Mouse (Mus musculus) lung, postnatal 0 days (tissue): ENCODE measurements around the gene Grtp1. TPM values are rescaled to one million over a fixed set of nuclear protein-coding genes. Genes with fewer than 3 reads are reported as not detected.

ENCODE experiments used
- ATAC-seq: fragments of 200-750 bp; cut with Nextera tagmentation; 2 replicates; pipeline ENCODE4 v1.8.0; 2017; ENCODE audit warnings: moderate library complexity
- DNase-seq: peaks from one replicate; pipeline ENCODE4 v3.0.0-alpha.2; 2016; ENCODE audit warnings: low spot score
- H3K27ac ChIP-seq: fragments of 300-500 bp; sonication (generic); 2 replicates; pipeline ENCODE4 v1.5.1; 2014; ENCODE audit warnings: antibody characterized with exemption, mild to moderate bottlenecking, low read length, mixed read lengths
- H3K27me3 ChIP-seq: fragments of 300-500 bp; sonication (generic); replicated peaks from 2 replicates; pipeline ENCODE4 v1.6.1; 2014; ENCODE audit warnings: low read length, mixed read lengths; ENCODE audit not compliant: insufficient read depth
- H3K36me3 ChIP-seq: fragments of 300-500 bp; sonication (generic); 2 replicates; pipeline ENCODE4 v1.6.1; 2014; ENCODE audit warnings: low read length, mixed read lengths; ENCODE audit not compliant: insufficient read depth
- H3K4me1 ChIP-seq: fragments of 300-500 bp; sonication (generic); 2 replicates; pipeline ENCODE4 v1.6.1; 2014; ENCODE audit warnings: antibody characterized with exemption, low read depth, low read length, mixed read lengths; ENCODE audit not compliant: insufficient read depth
- H3K4me2 ChIP-seq: fragments of 300-500 bp; sonication (generic); replicated peaks from 2 replicates; pipeline ENCODE4 v1.6.1; 2014; ENCODE audit warnings: low read depth, mild to moderate bottlenecking, low read length, moderate library complexity, mixed read lengths
- H3K4me3 ChIP-seq: fragments of 300-500 bp; sonication (generic); 2 replicates; pipeline ENCODE4 v1.5.1; 2014; ENCODE audit warnings: low read depth, low read length
- H3K9ac ChIP-seq: fragments of 300-500 bp; sonication (generic); replicated peaks from 2 replicates; pipeline ENCODE4 v1.6.1; 2014; ENCODE audit warnings: low read depth, mild to moderate bottlenecking
- H3K9me3 ChIP-seq: fragments of 300-500 bp; sonication (generic); 2 replicates; pipeline ENCODE4 v1.6.1; 2016; ENCODE audit warnings: low read length, mixed read lengths
- CTCF ChIP-seq: IDR thresholded peaks from 2 replicates; pipeline ENCODE4 v1.5.1; 2016; ENCODE audit warnings: antibody characterized with exemption, mild to moderate bottlenecking
- EP300 ChIP-seq: IDR thresholded peaks from 2 replicates; pipeline ENCODE4 v1.6.1; 2016; ENCODE audit warnings: antibody characterized with exemption, mild to moderate bottlenecking, control low read depth
- WGBS: fragments of 180-500 bp; shearing (Covaris S2); extraction: QIAGEN DNeasy Blood & Tissue Kit; methylation state at CpG from one replicate; pipeline ENCODE4 v1.1.7; 2014; 5-methylcytosine and 5-hydroxymethylcytosine counted together
- polyA plus RNA-seq: library from polyadenylated mRNA; unstranded; fragments of >200 nt; fragmentation: Nextera tagmentation; extraction: Ambion mirVana; gene quantifications from 2 replicates; pipeline ENCODE4 v1.2.1, GENCODE M21; 2015

Grtp1 gene
- polyA plus RNA-seq, 1 experiment from 2014 or later, result 2.5 TPM

GRCm38 (mm10) chr8:13174305-13174704, 26.1 kb downstream of the Grtp1 start:
- H3K27me3 ChIP-seq, result no peaks in the 10 kb centered on the region
- no peaks in the 10 kb centered on the region for H3K4me1 ChIP-seq
- WGBS, result 88% methylated on average over 4 of the region's 4 CpGs
- H3K9me3 ChIP-seq, result no peaks in the 10 kb centered on the region
- H3K9ac ChIP-seq, result no peak overlapping the region
- DNase-seq, result no peak
- no peak for ATAC-seq
- no peak overlapping the region for H3K4me3 ChIP-seq
- H3K27ac ChIP-seq, result no peak overlapping the region
- no peak overlapping the region for H3K4me2 ChIP-seq
- TF ChIP-seq EP300 (no peak), CTCF (no peak)
- H3K36me3 ChIP-seq, result peaks cover 42% of the 10 kb centered on the region

DNA sequence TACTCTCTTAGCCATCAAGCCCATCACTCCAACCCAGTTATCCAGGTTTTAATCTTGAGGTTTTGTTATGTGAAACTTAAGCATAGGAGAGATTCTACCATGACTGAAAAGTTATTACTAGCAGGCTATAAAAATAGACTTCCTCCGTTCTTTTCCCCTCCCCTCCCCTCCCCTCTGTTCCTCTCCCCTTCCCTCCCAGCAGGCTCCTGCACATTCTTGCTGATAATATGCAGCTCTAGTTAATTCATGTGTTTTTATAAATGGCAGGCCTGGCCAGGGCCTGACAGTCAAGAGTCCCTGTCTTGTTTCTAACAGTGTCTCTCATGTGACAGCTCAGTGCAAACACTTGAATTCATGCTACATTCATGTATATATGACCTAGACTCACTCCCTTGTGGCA, 29.9 kb downstream of the Grtp1 start:
- no peak for DNase-seq
- ATAC-seq, result no peak
- H3K4me1 ChIP-seq, result no peaks in the 10 kb centered on the region
- no peak overlapping the region for H3K4me3 ChIP-seq
- no peak overlapping the region for H3K27ac ChIP-seq
- H3K27me3 ChIP-seq, result no peaks in the 10 kb centered on the region
- peaks cover 55% of the 10 kb centered on the region for H3K36me3 ChIP-seq
- no peak for TF ChIP-seq CTCF
- TF ChIP-seq EP300, result no peak
- H3K9ac ChIP-seq, result no peak overlapping the region
- no peaks in the 10 kb centered on the region for H3K9me3 ChIP-seq
- H3K4me2 ChIP-seq, result no peak overlapping the region
- WGBS, result 60% methylated on average over 1 of the region's 1 CpGs

DNA sequence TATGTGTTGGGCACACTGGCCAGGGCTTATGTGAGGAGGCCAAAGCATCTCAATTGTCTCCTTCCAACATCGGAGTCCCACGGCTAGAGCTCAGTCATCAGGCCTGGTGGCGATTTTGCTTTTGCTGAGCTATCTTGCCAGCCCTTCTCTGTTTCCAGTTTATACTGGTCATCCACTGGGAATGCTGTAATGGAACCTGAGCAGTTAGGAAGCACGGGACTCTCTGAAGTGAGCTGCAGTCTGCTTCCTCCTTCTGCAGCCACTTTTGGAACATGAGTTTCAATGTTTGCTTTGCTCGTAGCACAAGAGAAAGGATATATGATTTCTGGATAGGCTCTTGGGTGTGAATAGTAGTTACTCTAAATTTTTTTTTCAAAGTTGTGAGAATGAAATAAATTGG, 36.1 kb downstream of the Grtp1 start:
- Histone ChIP-seq H3K9ac (no peak overlapping the region), H3K27me3 (no peaks in the 10 kb centered on the region), H3K4me3 (no peak overlapping the region), H3K27ac (no peak overlapping the region), H3K36me3 (peaks cover 17% of the 10 kb centered on the region), H3K4me1 (peaks cover 7% of the 10 kb centered on the region; the same call in 1 of the 2 replicates), H3K4me2 (no peak overlapping the region), H3K9me3 (no peaks in the 10 kb centered on the region)
- TF ChIP-seq CTCF, result no peak
- no peak for TF ChIP-seq EP300
- 66% methylated on average over 5 of the region's 5 CpGs for WGBS
- DNase-seq (peak; percentile 58), ATAC-seq (peak; percentile 18; the same call in 1 of the 2 replicates)

DNA sequence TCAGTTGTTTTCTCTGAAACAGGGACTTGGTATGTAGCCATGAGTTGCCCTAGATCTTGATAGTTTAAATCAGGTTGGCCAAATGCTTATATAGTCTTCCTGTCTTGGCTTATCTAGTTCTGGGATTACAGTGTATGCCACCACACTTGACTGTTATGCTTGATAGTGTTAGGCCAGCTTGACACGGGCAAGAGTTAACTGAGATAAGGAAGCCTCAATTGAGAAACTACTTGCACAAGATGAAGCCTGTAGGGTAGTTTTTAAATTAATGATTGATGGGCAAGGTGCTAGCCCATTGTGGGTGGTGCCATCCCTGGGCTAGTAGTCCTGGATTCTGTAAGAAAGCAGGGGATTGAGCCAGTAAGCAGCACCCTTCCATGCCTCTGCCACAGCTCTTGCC, 36.9 kb downstream of the Grtp1 start:
- Histone ChIP-seq H3K4me3 (no peak overlapping the region), H3K9ac (no peak overlapping the region), H3K27me3 (no peaks in the 10 kb centered on the region), H3K27ac (no peak overlapping the region), H3K36me3 (peaks cover 9% of the 10 kb centered on the region), H3K9me3 (no peaks in the 10 kb centered on the region), H3K4me1 (peaks cover 9% of the 10 kb centered on the region; the same call in 1 of the 2 replicates), H3K4me2 (no peak overlapping the region)
- 55% methylated on average over 1 of the region's 1 CpGs for WGBS
- DNase-seq (no peak), ATAC-seq (no peak)
- TF ChIP-seq CTCF (no peak), EP300 (no peak)

GRCm38 (mm10) chr8:13162098-13162497, 38.3 kb downstream of the Grtp1 start:
- no peak overlapping the region for H3K9ac ChIP-seq
- no peaks in the 10 kb centered on the region for H3K9me3 ChIP-seq
- TF ChIP-seq EP300 (no peak), CTCF (no peak)
- H3K27me3 ChIP-seq, result no peaks in the 10 kb centered on the region
- H3K36me3 ChIP-seq, result no peaks in the 10 kb centered on the region
- ATAC-seq (peak; percentile 13), DNase-seq (no peak)
- peaks cover 10% of the 10 kb centered on the region; the same call in 1 of the 2 replicates for H3K4me1 ChIP-seq
- H3K4me2 ChIP-seq, result 0 out of 2 replicates have a peak overlapping the region, but pooled peaks have one; percentile 3
- 54% methylated on average over 6 of the region's 6 CpGs for WGBS
- H3K4me3 ChIP-seq, result no peak overlapping the region
- 0 out of 2 replicates have a peak overlapping the region, but pooled peaks have one; percentile 33 for H3K27ac ChIP-seq

DNA sequence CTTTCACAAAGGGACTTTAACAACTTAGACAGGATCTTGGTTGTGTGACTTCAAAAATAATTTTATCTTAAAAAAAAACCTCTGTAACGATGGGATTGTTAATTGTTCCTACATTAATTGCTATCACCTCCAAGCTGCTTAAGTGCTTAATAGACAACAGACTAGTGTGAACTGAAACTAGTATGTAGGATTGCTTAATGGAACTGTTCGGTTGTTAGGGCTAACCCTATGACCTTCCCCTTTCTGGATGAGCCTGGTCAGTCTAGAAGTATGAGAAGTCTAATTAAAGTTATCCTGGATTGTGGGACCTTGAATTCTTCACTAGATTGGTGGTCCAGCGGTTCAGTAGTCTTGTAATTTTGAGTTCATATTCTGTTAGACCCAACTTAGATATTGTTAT, 39.7 kb downstream of the Grtp1 start:
- no peaks in the 10 kb centered on the region for H3K27me3 ChIP-seq
- peaks cover 10% of the 10 kb centered on the region; the same call in 1 of the 2 replicates for H3K4me1 ChIP-seq
- no peaks in the 10 kb centered on the region for H3K36me3 ChIP-seq
- peak overlapping the region; percentile 82 for H3K4me2 ChIP-seq
- WGBS, result 78% methylated on average over 3 of the region's 3 CpGs
- DNase-seq (peak; percentile 23), ATAC-seq (no peak)
- H3K4me3 ChIP-seq, result peak overlapping the region; percentile 97; the same call in 1 of the 2 replicates
- peak overlapping the region; percentile 93 for H3K9ac ChIP-seq
- no peak overlapping the region for H3K27ac ChIP-seq
- no peak for TF ChIP-seq CTCF
- H3K9me3 ChIP-seq, result no peaks in the 10 kb centered on the region
